Mouse (Mus musculus): ENCODE results near the gene Prlr.

Prlr gene

GRCm38 (mm10) chr15:10177083-10177482 lies at the start of gene Prlr:
Gene Prlr, plus strand, starts transcription at chr15:10177238.
- DNase-seq: no peak

GRCm38 (mm10) chr15:10133781-10134180 lies 43.3 kb upstream of the Prlr start:
- DNase-seq: no peak

- no peak for DNase-seq
Measured at GRCm38 (mm10) chr15:10134889-10135288, 42.1 kb upstream of the Prlr start.

DNA sequence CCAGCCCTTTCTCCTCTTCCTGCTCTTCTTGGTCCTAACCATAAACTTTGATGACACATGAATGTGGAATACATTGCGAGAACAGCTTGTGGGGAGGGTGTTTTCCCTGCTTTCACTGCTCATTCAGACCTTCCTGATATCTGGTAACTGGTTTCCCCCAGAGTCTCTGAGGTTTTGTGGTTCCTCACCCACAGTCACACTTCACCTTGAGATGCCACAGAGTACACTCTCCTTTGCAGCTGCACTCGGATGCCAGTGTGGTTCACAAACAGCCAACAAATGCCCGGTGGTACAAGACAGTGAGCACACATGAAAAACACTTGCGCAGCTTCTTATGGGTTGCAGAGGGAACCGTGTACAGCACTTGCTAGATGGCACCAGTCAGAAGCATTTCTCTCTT lies 32.5 kb upstream of the Prlr start:
- DNase-seq: peak; percentile 2 to 14

- no peak for DNase-seq
Measured at GRCm38 (mm10) chr15:10148196-10148595, 28.8 kb upstream of the Prlr start.

- no peak for DNase-seq
Measured at GRCm38 (mm10) chr15:10160663-10161062, 16.4 kb upstream of the Prlr start.

DNA sequence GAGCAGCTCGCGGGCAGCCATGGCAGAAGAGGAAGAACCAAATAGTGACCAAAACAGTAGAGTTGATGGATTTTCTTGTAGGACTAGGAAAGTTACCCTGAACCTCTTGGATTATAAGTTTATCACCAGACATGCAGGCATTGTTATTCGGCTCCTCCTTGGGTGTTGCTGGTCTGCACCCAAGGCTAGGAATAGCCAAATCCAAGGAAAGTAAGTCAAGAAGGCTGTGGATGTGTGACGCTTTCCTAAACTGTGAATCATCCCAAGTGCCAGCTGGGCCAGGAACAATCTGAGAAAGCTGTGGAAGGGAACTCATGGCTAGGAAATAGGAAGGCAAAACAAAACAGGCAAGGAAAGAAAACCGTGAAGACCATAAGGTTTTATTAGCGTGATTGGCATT lies 2.0 kb upstream of the Prlr start:
- no peak for DNase-seq

GRCm38 (mm10) chr15:10175656-10176055 lies 1.4 kb upstream of the Prlr start:
- DNase-seq: no peak

- peak in 1 of 2 experiments; percentile 4 for DNase-seq
Measured at GRCm38 (mm10) chr15:10177519-10178130, 587 bp downstream of the Prlr start.

GRCm38 (mm10) chr15:10178131-10178566 lies 1.1 kb downstream of the Prlr start:
- DNase-seq: no peak

DNA sequence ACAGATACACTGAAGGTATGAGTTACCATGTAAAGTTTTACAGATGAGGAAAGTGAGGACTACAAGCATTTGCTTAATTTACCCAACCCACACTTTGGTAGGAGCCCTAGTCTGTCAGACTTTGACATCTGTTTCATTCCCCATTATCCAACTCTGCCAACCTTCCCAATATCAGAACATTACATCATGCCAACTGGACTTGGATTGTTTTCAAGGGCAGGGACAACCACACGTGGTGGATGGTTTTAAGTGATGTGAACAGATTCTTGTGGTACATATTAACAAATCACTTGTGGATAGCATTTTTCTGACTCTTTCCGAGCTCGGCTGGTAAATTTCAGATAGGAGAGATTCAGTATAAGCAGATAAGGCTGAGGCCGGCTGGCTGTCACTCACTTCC lies 3.7 kb downstream of the Prlr start:
- DNase-seq: no peak

DNA sequence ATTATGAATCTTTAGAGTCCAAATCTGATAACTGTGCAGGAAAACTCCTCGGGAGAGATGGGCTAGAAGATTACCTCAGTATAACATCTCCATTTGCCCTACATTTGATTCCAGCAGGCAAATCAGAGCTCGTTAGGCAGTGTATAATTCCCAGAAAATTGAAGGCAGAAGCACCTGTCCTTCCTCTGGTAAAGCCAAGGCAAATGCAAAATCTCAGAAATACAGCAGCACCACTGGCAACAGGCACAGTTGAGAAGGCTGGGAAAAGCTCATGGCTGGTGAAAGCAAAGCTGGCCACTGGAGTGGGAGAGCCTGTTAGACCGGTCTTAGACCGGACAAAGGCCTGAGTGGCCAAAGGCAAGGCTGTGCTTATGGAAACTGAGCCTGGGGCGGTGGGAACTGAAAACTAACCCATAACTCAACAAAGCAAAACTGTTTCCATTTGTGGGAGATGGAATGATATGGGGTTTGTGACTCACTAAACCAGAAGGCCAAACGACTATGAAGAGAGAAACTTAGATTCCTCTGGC lies 15.1 kb downstream of the Prlr start:
- DNase-seq: no peak

GRCm38 (mm10) chr15:10200991-10201390 lies 24.0 kb downstream of the Prlr start:
- no peak for DNase-seq

DNA sequence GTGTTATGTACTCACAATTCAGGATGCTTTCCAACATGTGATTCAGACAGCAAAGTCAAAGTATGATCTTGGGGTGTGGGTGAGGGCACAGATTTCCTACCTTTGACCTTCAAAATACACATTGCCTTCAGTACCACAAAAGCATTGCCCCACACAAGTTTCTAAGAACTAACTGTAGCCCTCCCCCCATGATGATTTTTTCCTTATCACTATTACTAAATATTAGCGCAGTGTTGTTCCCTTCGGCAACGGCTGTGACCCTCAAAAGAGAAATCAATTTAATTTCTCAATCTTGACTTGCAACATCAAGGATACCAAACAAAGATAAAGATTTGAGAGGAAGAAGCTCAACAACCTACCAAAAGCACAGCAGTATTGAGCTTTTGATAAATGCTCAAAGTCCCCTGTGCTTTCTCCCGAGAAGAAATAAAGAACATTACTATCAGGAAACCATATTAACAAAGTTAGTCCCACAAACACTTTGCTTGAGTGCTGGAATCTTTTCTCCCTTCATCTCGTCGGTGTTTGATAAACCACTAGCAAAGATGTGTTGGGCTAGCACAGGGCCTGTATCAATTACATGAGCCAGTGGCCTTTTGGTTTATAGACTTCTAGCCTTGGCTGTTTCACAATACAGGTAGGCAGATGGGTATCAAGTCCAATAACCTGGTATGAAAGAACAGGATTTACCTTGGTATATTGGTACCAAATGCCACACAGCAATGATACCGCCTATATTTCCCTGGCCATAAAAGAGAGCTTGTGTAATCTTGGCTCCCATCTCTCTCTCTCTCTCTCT lies 25.7 kb downstream of the Prlr start:
- no peak for DNase-seq

DNA sequence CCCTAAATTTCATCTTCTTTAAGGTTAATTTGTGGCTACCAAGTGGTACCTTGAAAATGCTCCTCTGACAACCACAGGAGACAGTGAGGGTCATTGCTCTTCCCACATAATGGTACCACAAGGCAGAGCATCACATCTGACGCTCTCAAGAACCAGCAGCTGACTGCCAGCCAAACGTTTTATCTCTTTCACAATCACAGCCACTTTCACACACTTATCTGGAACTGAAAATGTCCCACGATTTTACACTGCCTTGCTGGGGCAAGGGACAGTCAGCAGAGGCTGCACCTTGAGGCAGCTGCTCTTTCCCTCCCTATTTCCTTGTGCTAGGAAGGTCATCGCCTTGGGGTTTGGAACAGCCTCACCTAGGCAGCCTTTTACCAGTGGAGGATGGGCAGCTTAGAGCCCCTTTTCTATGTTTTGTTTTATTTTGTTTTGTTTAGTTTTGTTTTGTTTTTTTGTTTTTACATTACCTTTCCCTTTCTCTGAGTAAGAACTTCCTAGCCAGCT lies 33.3 kb downstream of the Prlr start:
- no peak for DNase-seq

DNA sequence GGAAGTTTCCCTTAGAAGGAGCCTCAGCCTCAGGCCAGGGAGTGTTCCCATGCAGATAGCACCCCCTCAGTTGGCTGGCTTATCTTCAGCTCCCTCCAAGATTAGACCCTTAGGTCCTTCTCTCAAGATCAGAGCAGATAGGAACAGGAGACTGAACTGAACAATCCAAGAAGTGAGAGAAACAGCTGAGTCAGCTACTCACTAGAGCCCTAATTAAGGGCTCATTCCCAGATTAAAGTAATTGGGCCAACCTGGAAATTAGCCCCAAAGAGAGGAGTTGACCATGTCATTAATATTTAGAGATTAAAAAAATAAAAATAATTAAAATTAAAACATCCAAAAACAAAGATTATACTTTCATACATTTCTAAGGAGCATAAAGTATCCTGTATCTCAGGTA lies 35.0 kb downstream of the Prlr start:
- no peak for DNase-seq

DNA sequence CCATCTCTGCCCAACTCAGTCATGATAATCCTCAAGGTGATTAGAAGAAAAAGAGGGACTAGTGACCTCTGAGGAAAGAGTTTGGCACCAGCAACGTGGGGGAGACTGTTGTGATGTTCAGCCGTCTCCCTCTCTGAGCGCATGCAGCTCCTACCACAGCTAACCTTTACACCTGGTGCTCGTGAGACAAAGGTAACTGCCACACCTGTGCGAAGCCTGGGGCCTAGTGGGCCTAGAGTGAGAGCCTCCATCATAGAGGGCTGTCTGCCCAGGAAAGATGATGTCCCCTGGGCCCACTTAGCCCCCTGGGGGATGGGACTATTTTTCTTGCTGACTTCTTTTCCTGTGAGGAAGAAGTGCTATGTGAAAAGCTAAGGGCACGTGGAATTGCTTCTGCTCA lies 36.2 kb downstream of the Prlr start:
- no peak for DNase-seq

DNA sequence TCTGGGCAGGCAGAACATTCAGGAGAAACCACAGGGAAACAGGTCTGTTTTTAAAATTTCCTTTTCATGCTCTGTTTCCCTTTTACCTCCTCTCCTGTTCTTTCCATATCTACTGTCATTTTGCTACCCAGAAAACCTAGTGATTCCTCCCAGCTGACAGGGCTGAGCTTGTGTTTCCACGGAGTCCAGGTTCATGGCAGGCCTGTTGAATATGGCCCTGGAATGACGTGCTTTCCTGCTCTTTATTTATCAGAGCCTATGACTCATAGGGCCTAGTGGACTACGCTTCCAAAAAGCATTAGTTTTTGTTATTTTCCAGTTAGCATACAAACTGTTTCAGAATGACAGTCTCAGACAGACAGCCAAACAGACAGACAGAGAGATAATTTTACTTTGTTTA lies 36.7 kb downstream of the Prlr start:
- DNase-seq: no peak

DNA sequence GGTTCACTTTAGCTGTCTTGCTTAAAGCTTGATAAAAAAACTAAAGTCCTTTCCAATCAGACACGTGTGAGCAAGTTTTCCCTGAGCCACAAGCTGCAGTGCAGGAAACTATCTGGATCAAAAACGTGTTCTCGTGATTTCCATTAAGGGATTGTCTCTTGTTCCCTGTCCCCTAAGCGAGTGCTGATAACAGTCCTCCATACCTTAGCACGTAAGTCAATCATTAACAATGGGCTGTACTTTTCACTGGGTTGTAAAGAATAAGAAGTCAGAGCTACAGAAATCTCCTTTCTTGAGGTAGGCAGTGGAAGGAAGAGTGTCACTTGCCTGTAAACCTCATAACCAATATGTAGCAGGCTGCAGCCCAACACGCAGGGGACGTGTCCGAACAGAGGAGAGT lies 38.7 kb downstream of the Prlr start:
- no peak for DNase-seq

DNA sequence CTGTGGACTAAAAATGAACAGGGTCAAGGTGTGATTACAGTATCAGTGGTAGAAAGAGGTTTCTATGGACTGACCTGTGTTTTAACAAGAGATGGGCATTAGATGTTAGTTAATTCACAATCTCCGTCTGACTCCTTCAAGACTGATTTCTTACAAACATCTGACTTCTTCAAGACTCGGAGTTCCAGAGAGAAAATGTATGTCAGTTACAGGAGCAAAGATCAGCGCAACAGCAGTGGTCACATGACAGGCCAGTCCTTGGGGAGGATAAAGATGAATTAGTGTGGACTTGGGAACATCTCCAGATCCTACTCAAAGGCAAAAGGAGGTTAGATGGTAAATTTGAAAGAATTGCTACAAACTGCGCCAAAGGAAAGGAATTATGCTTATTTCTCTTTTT lies 39.2 kb downstream of the Prlr start:
- no peak for DNase-seq

DNA sequence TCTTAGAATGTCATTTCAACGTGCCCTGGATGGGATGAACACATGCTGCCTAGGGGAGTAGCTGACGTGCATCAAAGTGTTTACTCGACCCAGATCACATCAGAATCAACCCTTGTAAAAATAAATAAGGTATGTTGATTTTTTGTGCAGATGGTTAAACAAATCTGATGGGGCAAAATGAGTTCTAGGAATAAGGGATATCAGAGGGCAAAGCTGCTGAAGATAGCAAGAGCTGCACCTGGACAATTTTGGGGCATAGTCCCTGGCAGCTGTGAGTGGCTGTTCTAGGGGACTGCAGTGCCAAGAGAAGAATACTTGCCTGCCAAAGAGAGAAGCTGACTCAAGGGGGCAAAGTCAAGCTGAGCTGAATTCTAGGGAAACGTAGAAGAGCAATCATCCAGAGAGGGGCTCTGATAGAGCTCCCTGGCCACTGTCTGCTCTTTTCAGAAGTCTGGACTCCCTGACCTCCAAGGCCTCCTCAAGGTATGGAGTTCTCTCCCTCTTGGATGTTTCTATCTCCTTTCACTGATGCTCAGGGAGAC lies 46.6 kb downstream of the Prlr start:
- DNase-seq: no peak

GRCm38 (mm10) chr15:10225701-10226100 lies 48.7 kb downstream of the Prlr start:
- DNase-seq: no peak

GRCm38 (mm10) chr15:10228636-10229035 lies 51.6 kb downstream of the Prlr start:
- DNase-seq: no peak

DNA sequence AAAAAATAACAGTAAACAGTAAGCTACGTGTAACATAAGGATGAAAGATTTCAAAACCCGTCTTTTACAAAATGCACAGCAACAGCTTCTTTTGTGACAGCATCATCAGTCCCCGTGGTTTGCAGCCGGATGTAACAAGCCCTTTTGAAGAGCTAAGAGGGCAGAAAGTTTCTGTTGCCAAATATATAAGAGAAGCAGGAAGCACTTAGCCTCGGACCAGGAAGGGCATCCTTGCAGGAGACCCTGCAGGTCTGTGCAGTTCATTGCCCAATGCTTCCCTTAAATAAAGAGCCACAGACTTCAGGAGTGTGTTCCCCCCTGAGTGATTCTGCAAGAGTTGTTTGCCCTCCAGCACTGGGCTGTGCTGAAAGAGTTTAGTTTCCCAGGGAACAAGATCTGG lies 58.9 kb downstream of the Prlr start:
- DNase-seq: peak; percentile 18 to 29

All from thymus, postnatal 36 days (tissue).